Mouse (Mus musculus): ENCODE data around the gene Adck2.

The Adck2 gene

GRCm38 (mm10) chr6:39573791-39574554 is at the start of gene Adck2:
Gene Adck2, plus strand, starts transcription at chr6:39573873.
- DNase-seq: peak; percentile 69 to 72

GRCm38 (mm10) chr6:39526797-39527196 is 46.9 kb upstream of the Adck2 start:
- no peak for DNase-seq

- no peak for DNase-seq
Observed at GRCm38 (mm10) chr6:39527337-39527784, 46.3 kb upstream of the Adck2 start.

GRCm38 (mm10) chr6:39527811-39528210 is 45.9 kb upstream of the Adck2 start:
- no peak for DNase-seq

- no peak for DNase-seq
Observed at GRCm38 (mm10) chr6:39528671-39529535, 44.8 kb upstream of the Adck2 start.

GRCm38 (mm10) chr6:39534944-39535343 is 38.7 kb upstream of the Adck2 start:
- DNase-seq: no peak

- DNase-seq: no peak
Observed at GRCm38 (mm10) chr6:39536621-39537020, 37.1 kb upstream of the Adck2 start.

- no peak for DNase-seq
Observed at GRCm38 (mm10) chr6:39537276-39537675, 36.4 kb upstream of the Adck2 start.

- DNase-seq: no peak
Observed at GRCm38 (mm10) chr6:39538227-39538626, 35.4 kb upstream of the Adck2 start.

- no peak for DNase-seq
Observed at GRCm38 (mm10) chr6:39539679-39540155, 34.0 kb upstream of the Adck2 start.

GRCm38 (mm10) chr6:39540563-39540962 is 33.1 kb upstream of the Adck2 start:
- no peak for DNase-seq

GRCm38 (mm10) chr6:39542631-39543597 is 30.8 kb upstream of the Adck2 start:
- DNase-seq: no peak

GRCm38 (mm10) chr6:39543769-39544420 is 29.8 kb upstream of the Adck2 start:
- no peak for DNase-seq

- no peak for DNase-seq
Observed at GRCm38 (mm10) chr6:39545474-39545873, 28.2 kb upstream of the Adck2 start.

- no peak for DNase-seq
Observed at GRCm38 (mm10) chr6:39548030-39548429, 25.6 kb upstream of the Adck2 start.

- no peak for DNase-seq
Observed at GRCm38 (mm10) chr6:39551981-39552636, 21.6 kb upstream of the Adck2 start.

- DNase-seq: no peak
Observed at GRCm38 (mm10) chr6:39554888-39555647, 18.6 kb upstream of the Adck2 start.

- DNase-seq: no peak
Observed at GRCm38 (mm10) chr6:39555648-39555945, 18.1 kb upstream of the Adck2 start.

- DNase-seq: no peak
Observed at GRCm38 (mm10) chr6:39556900-39557659, 16.6 kb upstream of the Adck2 start.

- DNase-seq: peak in 1 of 2 experiments; percentile 24
Observed at GRCm38 (mm10) chr6:39557723-39558261, 15.9 kb upstream of the Adck2 start, which contains the start of gene Dennd2a. Gene Dennd2a, minus strand, starts transcription at chr6:39557867.
